Mouse (Mus musculus): ENCODE measurements around the gene Gm10097. TPM values are rescaled to one million over a fixed set of nuclear protein-coding genes. Genes with fewer than 3 reads are reported as not detected.
A peak's percentile ranks its signal among the peaks of the same experiment; 100 is the strongest.

Gm10097 gene
- polyA plus RNA-seq (2014; fragmentation: Nextera tagmentation; extraction: Ambion mirVana) = 0.42 and 0.54 TPM in 2 replicates

- no peaks in the 10 kb centered on the region for H3K9me3 ChIP-seq (replicated peaks; ENCODE audit: control insufficient read depth, low read length)
- ATAC-seq (replicated peaks; ENCODE audit: insufficient number of reproducible peaks, low FRiP score, low TSS enrichment) = peak; percentile 69
These were observed at the start of gene Gm10097 for GRCm38 (mm10) chr10:5068676-5069265. Gene Gm10097 (plus strand): TSS chr10:5069192.

GRCm38 (mm10) chr10:5025906-5026305 is 43.1 kb upstream of the Gm10097 start:
- no peak overlapping the region for H3K4me2 ChIP-seq
- H3K36me3 ChIP-seq (ENCODE audit: control insufficient read depth, insufficient read depth, low read length) = 0 out of 2 replicates have a peak, but pooled peaks cover 3% of the 10 kb centered on the region
- no peak overlapping the region for H3K27ac ChIP-seq (ENCODE audit: low read depth, low read length)
- H3K4me1 ChIP-seq (ENCODE audit: control insufficient read depth, insufficient read depth, low read length) = no peaks in the 10 kb centered on the region
- H3K4me3 ChIP-seq (ENCODE audit: low read depth, low read length) = no peak overlapping the region
- no peak for ATAC-seq (replicated peaks; ENCODE audit: insufficient number of reproducible peaks, low FRiP score, low TSS enrichment)
- no peak overlapping the region for H3K9ac ChIP-seq (ENCODE audit: low read depth, low read length)
- 87% methylated on average over 4 of the region's 4 CpGs for WGBS (ENCODE audit: insufficient replicate concordance)
- H3K27me3 ChIP-seq (ENCODE audit: control insufficient read depth, insufficient read depth, low read length) = no peaks in the 10 kb centered on the region
- H3K9me3 ChIP-seq (replicated peaks; ENCODE audit: control insufficient read depth, low read length) = no peaks in the 10 kb centered on the region

More at GRCm38 (mm10) chr10:5068676-5069265, at the start of gene Gm10097:
- Histone ChIP-seq H3K36me3 (ENCODE audit: control insufficient read depth, insufficient read depth, low read length) (no peaks in the 10 kb centered on the region), H3K27ac (ENCODE audit: low read depth, low read length) (peak within 1 kb of the TSS; percentile 93), H3K27me3 (ENCODE audit: control insufficient read depth, insufficient read depth, low read length) (no peaks in the 10 kb centered on the region), H3K9ac (ENCODE audit: low read depth, low read length) (peak within 1 kb of the TSS; percentile 43; the same call in 1 of the 2 replicates), H3K4me3 (ENCODE audit: low read depth, low read length) (peak within 1 kb of the TSS; percentile 12), H3K4me2 (peak within 1 kb of the TSS; percentile 49), H3K4me1 (ENCODE audit: control insufficient read depth, insufficient read depth, low read length) (no peaks in the 10 kb centered on the region)
- 56% methylated on average over 14 of the region's 14 CpGs for WGBS (ENCODE audit: insufficient replicate concordance)

GRCm38 (mm10) chr10:5027208-5027607 is 41.8 kb upstream of the Gm10097 start:
- no peak for ATAC-seq (replicated peaks; ENCODE audit: insufficient number of reproducible peaks, low FRiP score, low TSS enrichment)
- H3K4me2 ChIP-seq = no peak overlapping the region
- H3K9me3 ChIP-seq (replicated peaks; ENCODE audit: control insufficient read depth, low read length) = no peaks in the 10 kb centered on the region
- H3K9ac ChIP-seq (ENCODE audit: low read depth, low read length) = no peak overlapping the region
- no peak overlapping the region for H3K27ac ChIP-seq (ENCODE audit: low read depth, low read length)
- H3K4me3 ChIP-seq (ENCODE audit: low read depth, low read length) = no peak overlapping the region
- no peaks in the 10 kb centered on the region for H3K27me3 ChIP-seq (ENCODE audit: control insufficient read depth, insufficient read depth, low read length)
- peaks cover 4% of the 10 kb centered on the region; the same call in 1 of the 2 replicates for H3K36me3 ChIP-seq (ENCODE audit: control insufficient read depth, insufficient read depth, low read length)
- 80% methylated on average over 1 of the region's 1 CpGs for WGBS (ENCODE audit: insufficient replicate concordance)
- no peaks in the 10 kb centered on the region for H3K4me1 ChIP-seq (ENCODE audit: control insufficient read depth, insufficient read depth, low read length)

GRCm38 (mm10) chr10:5028301-5028700 is 40.7 kb upstream of the Gm10097 start:
- H3K4me1 ChIP-seq (ENCODE audit: control insufficient read depth, insufficient read depth, low read length) = no peaks in the 10 kb centered on the region
- no peak overlapping the region for H3K27ac ChIP-seq (ENCODE audit: low read depth, low read length)
- WGBS (ENCODE audit: insufficient replicate concordance) = 73% methylated on average over 9 of the region's 9 CpGs
- no peak overlapping the region for H3K4me2 ChIP-seq
- H3K9ac ChIP-seq (ENCODE audit: low read depth, low read length) = no peak overlapping the region
- no peak overlapping the region for H3K4me3 ChIP-seq (ENCODE audit: low read depth, low read length)
- peaks cover 6% of the 10 kb centered on the region; the same call in 1 of the 2 replicates for H3K36me3 ChIP-seq (ENCODE audit: control insufficient read depth, insufficient read depth, low read length)
- no peak for ATAC-seq (replicated peaks; ENCODE audit: insufficient number of reproducible peaks, low FRiP score, low TSS enrichment)
- no peaks in the 10 kb centered on the region for H3K27me3 ChIP-seq (ENCODE audit: control insufficient read depth, insufficient read depth, low read length)
- H3K9me3 ChIP-seq (replicated peaks; ENCODE audit: control insufficient read depth, low read length) = no peaks in the 10 kb centered on the region

GRCm38 (mm10) chr10:5029161-5029560 is 39.8 kb upstream of the Gm10097 start:
- Histone ChIP-seq H3K4me1 (ENCODE audit: control insufficient read depth, insufficient read depth, low read length) (no peaks in the 10 kb centered on the region), H3K36me3 (ENCODE audit: control insufficient read depth, insufficient read depth, low read length) (peaks cover 6% of the 10 kb centered on the region; the same call in 1 of the 2 replicates), H3K4me3 (ENCODE audit: low read depth, low read length) (no peak overlapping the region), H3K4me2 (no peak overlapping the region), H3K27me3 (ENCODE audit: control insufficient read depth, insufficient read depth, low read length) (no peaks in the 10 kb centered on the region), H3K9ac (ENCODE audit: low read depth, low read length) (no peak overlapping the region), H3K9me3 (replicated peaks; ENCODE audit: control insufficient read depth, low read length) (no peaks in the 10 kb centered on the region), H3K27ac (ENCODE audit: low read depth, low read length) (no peak overlapping the region)
- 83% methylated on average over 2 of the region's 2 CpGs for WGBS (ENCODE audit: insufficient replicate concordance)
- ATAC-seq (replicated peaks; ENCODE audit: insufficient number of reproducible peaks, low FRiP score, low TSS enrichment) = no peak

- H3K9me3 ChIP-seq (replicated peaks; ENCODE audit: control insufficient read depth, low read length) = no peaks in the 10 kb centered on the region
- H3K27ac ChIP-seq (ENCODE audit: low read depth, low read length) = no peak overlapping the region
- ATAC-seq (replicated peaks; ENCODE audit: insufficient number of reproducible peaks, low FRiP score, low TSS enrichment) = no peak
- H3K4me2 ChIP-seq = no peak overlapping the region
- H3K36me3 ChIP-seq (ENCODE audit: control insufficient read depth, insufficient read depth, low read length) = peaks cover 6% of the 10 kb centered on the region; the same call in 1 of the 2 replicates
- no peaks in the 10 kb centered on the region for H3K4me1 ChIP-seq (ENCODE audit: control insufficient read depth, insufficient read depth, low read length)
- H3K9ac ChIP-seq (ENCODE audit: low read depth, low read length) = no peak overlapping the region
- H3K4me3 ChIP-seq (ENCODE audit: low read depth, low read length) = no peak overlapping the region
- H3K27me3 ChIP-seq (ENCODE audit: control insufficient read depth, insufficient read depth, low read length) = no peaks in the 10 kb centered on the region
- 75% methylated on average over 1 of the region's 1 CpGs for WGBS (ENCODE audit: insufficient replicate concordance)
These were observed 39.1 kb upstream of the Gm10097 start for GRCm38 (mm10) chr10:5029883-5030282.

- peaks cover 9% of the 10 kb centered on the region; the same call in 1 of the 2 replicates for H3K36me3 ChIP-seq (ENCODE audit: control insufficient read depth, insufficient read depth, low read length)
- H3K4me3 ChIP-seq (ENCODE audit: low read depth, low read length) = no peak overlapping the region
- 75% methylated on average over 15 of the region's 15 CpGs for WGBS (ENCODE audit: insufficient replicate concordance)
- H3K9ac ChIP-seq (ENCODE audit: low read depth, low read length) = no peak overlapping the region
- H3K9me3 ChIP-seq (replicated peaks; ENCODE audit: control insufficient read depth, low read length) = no peaks in the 10 kb centered on the region
- H3K27me3 ChIP-seq (ENCODE audit: control insufficient read depth, insufficient read depth, low read length) = no peaks in the 10 kb centered on the region
- H3K4me2 ChIP-seq = no peak overlapping the region
- no peak for ATAC-seq (replicated peaks; ENCODE audit: insufficient number of reproducible peaks, low FRiP score, low TSS enrichment)
- no peak overlapping the region for H3K27ac ChIP-seq (ENCODE audit: low read depth, low read length)
- no peaks in the 10 kb centered on the region for H3K4me1 ChIP-seq (ENCODE audit: control insufficient read depth, insufficient read depth, low read length)
These were observed 36.6 kb upstream of the Gm10097 start for GRCm38 (mm10) chr10:5032192-5033048.

- Histone ChIP-seq H3K36me3 (ENCODE audit: control insufficient read depth, insufficient read depth, low read length) (peaks cover 13% of the 10 kb centered on the region; the same call in 1 of the 2 replicates), H3K9ac (ENCODE audit: low read depth, low read length) (no peak overlapping the region), H3K4me1 (ENCODE audit: control insufficient read depth, insufficient read depth, low read length) (no peaks in the 10 kb centered on the region), H3K4me2 (no peak overlapping the region), H3K27ac (ENCODE audit: low read depth, low read length) (no peak overlapping the region), H3K4me3 (ENCODE audit: low read depth, low read length) (no peak overlapping the region), H3K27me3 (ENCODE audit: control insufficient read depth, insufficient read depth, low read length) (no peaks in the 10 kb centered on the region), H3K9me3 (replicated peaks; ENCODE audit: control insufficient read depth, low read length) (no peaks in the 10 kb centered on the region)
- WGBS (ENCODE audit: insufficient replicate concordance) = 76% methylated on average over 8 of the region's 8 CpGs
- ATAC-seq (replicated peaks; ENCODE audit: insufficient number of reproducible peaks, low FRiP score, low TSS enrichment) = no peak
These were observed 27.7 kb upstream of the Gm10097 start for GRCm38 (mm10) chr10:5041254-5041653.
